15 mouse cellular contexts compared by ENCODE assay signal in the genomic region with DNA sequence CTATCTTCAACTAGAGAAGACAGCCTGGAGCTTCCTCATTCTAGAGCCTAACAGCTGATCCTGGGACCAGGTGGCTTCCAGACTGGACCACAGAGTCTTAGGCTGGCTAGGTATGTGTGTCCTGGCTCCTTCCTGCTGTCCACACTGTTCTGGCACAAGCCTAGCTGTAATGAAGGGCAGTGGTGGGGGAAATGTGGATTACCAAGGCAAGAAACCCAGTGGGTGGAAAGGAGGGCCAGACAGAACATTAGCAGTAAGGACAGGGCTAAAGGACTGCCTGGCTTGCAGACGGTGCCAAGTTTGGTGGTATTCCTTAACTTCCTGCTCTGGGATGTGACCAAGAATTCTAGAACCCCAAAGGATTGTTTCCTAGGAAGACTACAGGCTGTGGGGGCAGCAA. TPM values are rescaled to one million over a fixed set of nuclear protein-coding genes. Genes with fewer than 3 reads are reported as not detected.
A peak's percentile ranks its signal among the peaks of the same experiment; 100 is the strongest.
DNase-seq lines count a peak whose midpoint lies in the region; ATAC-seq and TF ChIP-seq lines count a peak whose summit lies in the region.
"Had no signal": no experiment of that assay in that cellular context is flagged by ENCODE, and none has a peak within 500 bp of the region (broad histone marks: within the 10 kb centered on the region; RNA-seq: fewer than 3 reads in every experiment).

No protein-coding gene starts in this region.

- no peaks in the 10 kb centered on the region for H3K27me3 ChIP-seq in kidney, embryonic 15.5 days
- no peaks in the 10 kb centered on the region for H3K27me3 ChIP-seq in heart, postnatal 0 days (ENCODE audit: control insufficient read depth, insufficient read depth, low read length)

- no peak overlapping the region for H3K4me2 ChIP-seq in kidney, embryonic 15.5 days
- H3K4me2 ChIP-seq in heart, postnatal 0 days (ENCODE audit: low read depth, low read length): no peak overlapping the region
- H3K4me2 ChIP-seq: hindbrain, embryonic 14.5 days had no signal

- H3K9me3 ChIP-seq in kidney, embryonic 15.5 days (replicated peaks): no peaks in the 10 kb centered on the region
- no peaks in the 10 kb centered on the region for H3K9me3 ChIP-seq in heart, postnatal 0 days (replicated peaks; ENCODE audit: control insufficient read depth, low read length)

- no peak overlapping the region for H3K9ac ChIP-seq in kidney, embryonic 15.5 days
- no peak overlapping the region for H3K9ac ChIP-seq in heart, postnatal 0 days (replicated peaks; ENCODE audit: low read depth, low read length)
- H3K9ac ChIP-seq: hindbrain, embryonic 14.5 days had no signal

- no peak for DNase-seq in gastrocnemius, adult 2 months
- no peak for DNase-seq in gastrocnemius, postnatal 25 days
- DNase-seq in kidney, postnatal 36 days: no peak
- peak; percentile 4 for DNase-seq in Muller cell, postnatal 12 days (ENCODE audit: inconsistent ontology term)
- DNase-seq in heart, postnatal 0 days (ENCODE audit: low spot score): no peak
- DNase-seq in cerebellum, adult 9-11 months: no peak
- DNase-seq in ovary, postnatal 10 days (ENCODE audit: low spot score): no peak
- DNase-seq: cerebellum, postnatal 25 days; kidney, adult 8-10 months; liver; spleen, adult 18-20 months; thymus, adult 18-20 months had no signal

- H3K36me3 ChIP-seq in kidney, embryonic 15.5 days: peaks cover 73% of the 10 kb centered on the region
- peaks cover 50% of the 10 kb centered on the region for H3K36me3 ChIP-seq in heart, postnatal 0 days (replicated peaks; ENCODE audit: control insufficient read depth, insufficient read depth, low read length)

- 73% methylated on average over 1 of the region's 1 CpGs for WGBS in kidney, embryonic 15.5 days
- WGBS in heart, postnatal 0 days: 60% methylated on average over 1 of the region's 1 CpGs

- peak overlapping the region; percentile 80 for H3K27ac ChIP-seq in gastrocnemius, adult 2 months
- H3K27ac ChIP-seq in kidney, embryonic 15.5 days: 0 out of 2 replicates have a peak overlapping the region, but pooled peaks have one; percentile 7
- peak overlapping the region; percentile 69; the same call in 1 of the 2 replicates for H3K27ac ChIP-seq in heart, postnatal 0 days (ENCODE audit: low read depth)
- H3K27ac ChIP-seq: hindbrain, embryonic 14.5 days had no signal

- H3K4me3 ChIP-seq in gastrocnemius, adult 2 months: peak overlapping the region; percentile 54
- H3K4me3 ChIP-seq in kidney, embryonic 15.5 days (replicated peaks): no peak overlapping the region
- no peak overlapping the region for H3K4me3 ChIP-seq in heart, postnatal 0 days (ENCODE audit: low read depth, low read length)
- H3K4me3 ChIP-seq: erythroblast, embryonic 14.5 days had no signal

- H3K4me1 ChIP-seq in kidney, embryonic 15.5 days: peaks cover 68% of the 10 kb centered on the region
- H3K4me1 ChIP-seq in heart, postnatal 0 days (ENCODE audit: control insufficient read depth, insufficient read depth): peaks cover 51% of the 10 kb centered on the region

- no peak for TF ChIP-seq EP300 in heart, postnatal 0 days (IDR thresholded peaks at IDR 0.05; ENCODE audit: low read depth)

- intact Hi-C loops in gastrocnemius, adult 2 months (cut with DNase I): no loop called here

- no peak for ATAC-seq in kidney, embryonic 15.5 days (replicated peaks; ENCODE audit: low FRiP score)
- no peak for ATAC-seq in heart, postnatal 0 days (ENCODE audit: insufficient read depth, low read depth)

- no peak for TF ChIP-seq CTCF in gastrocnemius, adult 2 months (IDR thresholded peaks at IDR 0.05)
- no peak for TF ChIP-seq CTCF in heart, postnatal 0 days (IDR thresholded peaks at IDR 0.05; ENCODE audit: low read depth)

RNA-seq across cellular contexts. Expression of gene Dnaja3, which starts 11.3 kb away (rescaled TPM):
- total RNA-seq in gastrocnemius, adult 2 months (2021): 100 to 1,000 TPM in 1 of 2 experiments, 10 to 100 TPM in 1; 86.4 to 110 TPM
- total RNA-seq in gastrocnemius, postnatal 25 days (2021): 10 to 100 TPM; 91.1 to 93.8 TPM
- 77.7 and 81.4 TPM in 2 replicates for polyA plus RNA-seq in kidney, embryonic 15.5 days (2015; fragmentation: Nextera tagmentation; extraction: Ambion mirVana)
- 99.6 and 102 TPM in 2 replicates for total RNA-seq in heart, postnatal 0 days (2014; rRNA removed; ENCODE audit: low replicate concordance)
- 99.5 and 103 TPM in 2 replicates for polyA plus RNA-seq in heart, postnatal 0 days (2015; fragmentation: Nextera tagmentation; extraction: Ambion mirVana)

RNA-seq across cellular contexts. Expression of gene Vasn, which starts 11.3 kb away (rescaled TPM):
- 1 to 10 TPM; 4.8 to 6.0 TPM for total RNA-seq in gastrocnemius, adult 2 months (2021)
- 1 to 10 TPM; 4.6 to 4.8 TPM for total RNA-seq in gastrocnemius, postnatal 25 days (2021)
- 22.7 and 23.5 TPM in 2 replicates for polyA plus RNA-seq in kidney, embryonic 15.5 days (2015; fragmentation: Nextera tagmentation; extraction: Ambion mirVana)
- 38.7 and 64.8 TPM in 2 replicates for total RNA-seq in heart, postnatal 0 days (2014; rRNA removed; ENCODE audit: low replicate concordance)
- 8.1 and 9.3 TPM in 2 replicates for polyA plus RNA-seq in heart, postnatal 0 days (2015; fragmentation: Nextera tagmentation; extraction: Ambion mirVana)

RNA-seq across cellular contexts. Expression of gene Pam16, which starts 26.3 kb away (rescaled TPM):
- 100 to 1,000 TPM in 1 of 2 experiments, 10 to 100 TPM in 1; 97.4 to 112 TPM for total RNA-seq in gastrocnemius, adult 2 months (2021)
- 10 to 100 TPM; 87.2 to 90.6 TPM for total RNA-seq in gastrocnemius, postnatal 25 days (2021)
- 90.1 and 92.6 TPM in 2 replicates for polyA plus RNA-seq in kidney, embryonic 15.5 days (2015; fragmentation: Nextera tagmentation; extraction: Ambion mirVana)
- 23.9 and 74.9 TPM in 2 replicates for total RNA-seq in heart, postnatal 0 days (2014; rRNA removed; ENCODE audit: low replicate concordance)
- 172 and 184 TPM in 2 replicates for polyA plus RNA-seq in heart, postnatal 0 days (2015; fragmentation: Nextera tagmentation; extraction: Ambion mirVana)

RNA-seq across cellular contexts. Expression of gene Coro7, which starts 28.5 kb away (rescaled TPM):
- 10 to 100 TPM; 12.1 to 13.6 TPM for total RNA-seq in gastrocnemius, adult 2 months (2021)
- 10 to 100 TPM; 12.9 to 19.0 TPM for total RNA-seq in gastrocnemius, postnatal 25 days (2021)
- 19.8 and 22.0 TPM in 2 replicates for polyA plus RNA-seq in kidney, embryonic 15.5 days (2015; fragmentation: Nextera tagmentation; extraction: Ambion mirVana)
- 17.2 and 17.8 TPM in 2 replicates for total RNA-seq in heart, postnatal 0 days (2014; rRNA removed; ENCODE audit: low replicate concordance)
- polyA plus RNA-seq in heart, postnatal 0 days (2015; fragmentation: Nextera tagmentation; extraction: Ambion mirVana): 8.0 and 9.9 TPM in 2 replicates

RNA-seq across cellular contexts. Expression of gene Glis2, which starts 56.6 kb away (rescaled TPM):
- 1 to 10 TPM; 5.2 to 6.9 TPM for total RNA-seq in gastrocnemius, adult 2 months (2021)
- 1 to 10 TPM; 7.0 to 7.1 TPM for total RNA-seq in gastrocnemius, postnatal 25 days (2021)
- polyA plus RNA-seq in kidney, embryonic 15.5 days (2015; fragmentation: Nextera tagmentation; extraction: Ambion mirVana): 41.2 and 43.8 TPM in 2 replicates
- 25.3 and 25.4 TPM in 2 replicates for total RNA-seq in heart, postnatal 0 days (2014; rRNA removed; ENCODE audit: low replicate concordance)
- polyA plus RNA-seq in heart, postnatal 0 days (2015; fragmentation: Nextera tagmentation; extraction: Ambion mirVana): 11.2 and 11.8 TPM in 2 replicates

Comparison
In these comparisons a context has a peak if more than half of its experiments do, and no peak if none do; other contexts are left out.
1. H3K27ac ChIP-seq: peak in every context shown above with its lines; median percentile 80 in gastrocnemius, adult 2 months; 69 in heart, postnatal 0 days; 7 in kidney, embryonic 15.5 days.